Mouse (Mus musculus) stomach, postnatal 0 days (tissue): ENCODE measurements around the gene Fxyd5. TPM values are rescaled to one million over a fixed set of nuclear protein-coding genes. Genes with fewer than 3 reads are reported as not detected.

Experiments
- ATAC-seq: fragments of 200-750 bp; cut with Nextera tagmentation; 2 replicates; pipeline ENCODE4 v1.8.0; 2017; ENCODE audit not compliant: low FRiP score, low TSS enrichment
- DNase-seq: peaks from one replicate; pipeline ENCODE4 v3.0.0-alpha.2; 2016; ENCODE audit warnings: low spot score
- H3K27ac ChIP-seq: fragments of 300-500 bp; sonication (generic); replicated peaks from 2 replicates; pipeline ENCODE4 v1.5.1; 2014; ENCODE audit warnings: mild to moderate bottlenecking, control low read depth
- H3K27me3 ChIP-seq: fragments of 300-500 bp; sonication (generic); 2 replicates; pipeline ENCODE4 v1.6.1; 2014; ENCODE audit warnings: low read length; ENCODE audit not compliant: control insufficient read depth, insufficient read depth
- H3K36me3 ChIP-seq: fragments of 300-500 bp; sonication (generic); 2 replicates; pipeline ENCODE4 v1.6.1; 2014; ENCODE audit warnings: low read length, mixed read lengths; ENCODE audit not compliant: control insufficient read depth, insufficient read depth
- H3K4me1 ChIP-seq: fragments of 300-500 bp; sonication (generic); replicated peaks from 2 replicates; pipeline ENCODE4 v1.6.1; 2014; ENCODE audit warnings: antibody characterized with exemption; ENCODE audit not compliant: control insufficient read depth, insufficient read depth
- H3K4me2 ChIP-seq: fragments of 300-500 bp; sonication (generic); replicated peaks from 2 replicates; pipeline ENCODE4 v1.6.1; 2014; ENCODE audit warnings: low read depth, mild to moderate bottlenecking, control low read depth, moderate library complexity
- H3K4me3 ChIP-seq: fragments of 300-500 bp; sonication (generic); 2 replicates; pipeline ENCODE4 v1.5.1; 2014; ENCODE audit warnings: low read depth, low read length, control low read depth
- H3K9ac ChIP-seq: fragments of 300-500 bp; sonication (generic); 2 replicates; pipeline ENCODE4 v1.6.1; 2014; ENCODE audit warnings: mild to moderate bottlenecking, low read length, control low read depth, mixed read lengths
- H3K9me3 ChIP-seq: fragments of 300-500 bp; sonication (generic); 2 replicates; pipeline ENCODE4 v1.6.1; 2016; ENCODE audit warnings: low read length; ENCODE audit not compliant: control insufficient read depth
- CTCF ChIP-seq: IDR thresholded peaks from 2 replicates; pipeline ENCODE4 v1.5.1; 2016; ENCODE audit warnings: antibody characterized with exemption, low read depth, mild to moderate bottlenecking, moderate library complexity
- EP300 ChIP-seq: optimal IDR thresholded peaks from 2 replicates; pipeline ENCODE3; 2016; ENCODE audit warnings: antibody characterized with exemption
- WGBS: fragments of 180-500 bp; shearing (Covaris S2); extraction: QIAGEN DNeasy Blood & Tissue Kit; methylation state at CpG from one replicate; pipeline ENCODE4 v1.1.7; 2014; 5-methylcytosine and 5-hydroxymethylcytosine counted together
- polyA plus RNA-seq: library from polyadenylated mRNA; unstranded; fragments of >200 nt; fragmentation: Nextera tagmentation; extraction: Ambion mirVana; gene quantifications from 2 replicates; pipeline ENCODE4 v1.2.1, GENCODE M21; 2015

Gene Fxyd5
- polyA plus RNA-seq, 1 experiment from 2014 or later: 16.0 TPM

DNA sequence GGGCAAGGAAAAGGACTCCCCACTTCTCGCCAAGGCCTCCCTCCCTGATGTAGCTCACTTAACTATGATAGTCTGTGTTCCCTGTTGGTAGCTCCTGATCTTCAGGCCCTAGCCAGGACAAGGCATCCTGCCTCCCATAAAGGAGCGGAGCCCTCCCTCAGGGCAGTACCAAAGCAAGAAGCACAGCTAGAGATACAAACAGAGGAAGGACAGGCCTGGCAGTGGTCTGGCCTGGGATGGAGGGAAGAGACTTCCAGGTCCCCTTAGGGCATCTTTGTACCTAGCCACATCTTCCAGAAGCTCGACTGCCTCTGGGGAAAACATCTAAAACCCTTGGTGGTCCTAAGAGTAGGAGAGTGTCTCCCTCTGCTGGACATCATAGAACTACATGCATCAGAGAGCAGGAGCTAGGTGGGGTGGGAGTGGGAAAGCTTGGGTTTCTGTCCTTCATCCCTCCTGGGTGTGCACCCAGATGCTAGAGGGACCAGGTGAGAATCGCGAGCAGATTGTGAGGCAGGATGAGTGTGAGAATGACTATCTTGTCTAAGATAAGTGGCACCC, 35.7 kb upstream of the Fxyd5 start:
- Histone ChIP-seq H3K4me2 (no peak overlapping the region), H3K27me3 (no peaks in the 10 kb centered on the region), H3K4me1 (no peaks in the 10 kb centered on the region), H3K36me3 (no peaks in the 10 kb centered on the region), H3K4me3 (no peak overlapping the region), H3K27ac (no peak overlapping the region; the same call in 1 of the 2 replicates), H3K9me3 (no peaks in the 10 kb centered on the region), H3K9ac (no peak overlapping the region)
- WGBS: 37% methylated on average over 5 of the region's 5 CpGs
- no peak; the same call in 1 of the 2 replicates for ATAC-seq
- TF ChIP-seq EP300: no peak
- TF ChIP-seq CTCF: peak; percentile 94
- peak; percentile 57 for DNase-seq

DNA sequence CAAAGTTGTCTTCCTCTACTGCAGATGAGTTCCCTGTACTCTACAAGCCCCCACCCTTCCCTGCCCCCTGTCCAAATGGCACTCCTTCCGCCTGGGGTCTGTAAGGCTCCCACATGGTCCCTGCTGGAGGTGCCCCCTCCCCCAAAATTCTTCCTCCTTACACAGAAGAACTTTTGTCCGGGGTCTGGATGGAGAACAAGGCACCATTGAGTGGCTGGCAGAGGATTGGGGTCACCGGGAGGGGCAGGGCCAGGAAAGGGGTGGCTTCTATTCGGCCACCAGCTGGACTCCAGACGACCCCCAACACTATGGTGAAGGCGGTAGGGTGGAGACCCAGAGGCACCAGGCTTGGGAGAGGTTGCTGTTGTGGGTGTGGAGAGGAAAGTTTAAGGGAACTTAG, 35.2 kb upstream of the Fxyd5 start:
- ATAC-seq (no peak), DNase-seq (no peak)
- Histone ChIP-seq H3K9me3 (no peaks in the 10 kb centered on the region), H3K27ac (no peak overlapping the region; the same call in 1 of the 2 replicates), H3K4me1 (no peaks in the 10 kb centered on the region), H3K27me3 (no peaks in the 10 kb centered on the region), H3K4me3 (no peak overlapping the region), H3K36me3 (no peaks in the 10 kb centered on the region), H3K9ac (no peak overlapping the region), H3K4me2 (no peak overlapping the region)
- WGBS: 50% methylated on average over 6 of the region's 6 CpGs
- no peak for TF ChIP-seq EP300
- TF ChIP-seq CTCF: no peak

GRCm38 (mm10) chr7:31076492-31076891, 34.2 kb upstream of the Fxyd5 start, which contains the start of gene Fxyd3:
Gene Fxyd3, minus strand, starts transcription at chr7:31076704.
- DNase-seq: peak; percentile 86
- Histone ChIP-seq H3K27ac (peak within 1 kb of the TSS; percentile 87), H3K27me3 (no peaks in the 10 kb centered on the region), H3K4me3 (peak within 1 kb of the TSS; percentile 43), H3K9me3 (no peaks in the 10 kb centered on the region), H3K4me2 (peak within 1 kb of the TSS; percentile 59), H3K9ac (peak within 1 kb of the TSS; percentile 64), H3K4me1 (no peaks in the 10 kb centered on the region), H3K36me3 (no peaks in the 10 kb centered on the region)
- TF ChIP-seq EP300 (no peak), CTCF (no peak)
- 35% methylated on average over 5 of the region's 5 CpGs for WGBS
- ATAC-seq: peak; percentile 84

- Histone ChIP-seq H3K9ac (peak overlapping the region; percentile 41; the same call in 1 of the 2 replicates), H3K4me1 (no peaks in the 10 kb centered on the region), H3K9me3 (no peaks in the 10 kb centered on the region), H3K4me3 (peak overlapping the region; percentile 43), H3K4me2 (peak overlapping the region; percentile 59), H3K27me3 (no peaks in the 10 kb centered on the region), H3K27ac (peak overlapping the region; percentile 87; the same call in 1 of the 2 replicates), H3K36me3 (no peaks in the 10 kb centered on the region; the same call in 1 of the 2 replicates)
- TF ChIP-seq EP300 (no peak), CTCF (no peak)
- ATAC-seq (no peak), DNase-seq (no peak)
- 36% methylated on average over 5 of the region's 5 CpGs for WGBS
Observed at GRCm38 (mm10) chr7:31074713-31075069, 32.4 kb upstream of the Fxyd5 start.

DNA sequence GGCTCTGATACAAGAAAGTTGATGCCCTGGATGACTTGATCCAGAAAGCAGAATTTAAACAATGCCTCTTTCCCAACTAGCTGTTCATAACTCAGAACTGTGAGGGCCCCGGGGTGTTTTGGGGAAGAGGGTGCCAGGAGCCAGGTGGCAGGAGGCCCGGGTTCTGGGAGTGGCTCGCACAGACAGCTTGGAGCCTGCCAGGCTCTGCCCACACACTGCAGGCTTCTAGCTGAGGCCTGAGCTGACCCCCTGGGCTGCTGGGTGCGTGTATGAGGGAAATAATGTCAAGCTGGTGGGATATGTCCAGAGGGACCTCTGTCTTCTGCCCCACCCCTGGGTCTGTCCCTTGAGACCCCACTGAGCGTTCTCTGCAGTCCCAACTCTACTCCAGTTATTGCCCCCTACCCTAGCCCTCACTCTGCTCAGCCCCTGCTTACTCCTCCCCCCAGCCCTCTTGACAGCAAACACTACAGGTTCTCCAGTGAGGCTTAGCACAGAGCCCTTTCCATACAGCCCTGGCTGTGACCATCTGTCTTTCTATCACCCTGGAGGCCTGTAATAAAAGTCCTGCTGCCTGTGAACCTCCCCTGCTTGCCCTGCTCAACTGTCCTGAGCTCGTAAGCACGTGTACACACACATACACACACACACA, 31.9 kb upstream of the Fxyd5 start:
- Histone ChIP-seq H3K4me1 (no peaks in the 10 kb centered on the region), H3K9me3 (no peaks in the 10 kb centered on the region), H3K4me3 (peak overlapping the region; percentile 43), H3K27me3 (no peaks in the 10 kb centered on the region), H3K27ac (peak overlapping the region; percentile 87), H3K36me3 (no peaks in the 10 kb centered on the region; the same call in 1 of the 2 replicates), H3K9ac (peak overlapping the region; percentile 41), H3K4me2 (peak overlapping the region; percentile 59)
- 36% methylated on average over 7 of the region's 7 CpGs for WGBS
- DNase-seq: peak; percentile 55
- no peak; the same call in 1 of the 2 replicates for ATAC-seq
- TF ChIP-seq CTCF: no peak
- TF ChIP-seq EP300: no peak

- peak overlapping the region; percentile 87 for H3K27ac ChIP-seq
- ATAC-seq: peak; percentile 66
Observed at GRCm38 (mm10) chr7:31073546-31073945, 31.3 kb upstream of the Fxyd5 start.

More at GRCm38 (mm10) chr7:31073546-31073945, 31.3 kb upstream of the Fxyd5 start:
- DNase-seq: peak; percentile 77
- H3K4me3 ChIP-seq: no peak overlapping the region
- H3K4me2 ChIP-seq: peak overlapping the region; percentile 25; the same call in 1 of the 2 replicates
- H3K36me3 ChIP-seq: no peaks in the 10 kb centered on the region; the same call in 1 of the 2 replicates
- H3K4me1 ChIP-seq: no peaks in the 10 kb centered on the region
- no peaks in the 10 kb centered on the region for H3K9me3 ChIP-seq
- H3K9ac ChIP-seq: no peak overlapping the region
- H3K27me3 ChIP-seq: no peaks in the 10 kb centered on the region
- no peak for TF ChIP-seq CTCF
- no peak for TF ChIP-seq EP300
